Mouse (Mus musculus) liver, embryonic 15.5 days (tissue): Measurements from ENCODE around the gene Pomt1. TPM values are rescaled to one million over a fixed set of nuclear protein-coding genes. Genes with fewer than 3 reads are reported as not detected.
A peak's percentile ranks its signal among the peaks of the same experiment; 100 is the strongest.
"Not testable (repeated sequence)": the region's sequence is repeated elsewhere in the genome, so short reads cannot be mapped to it uniquely, and the experiment has no call there.

Source experiments
- ATAC-seq: fragments of 200-750 bp; cut with Nextera tagmentation; 2 replicates; pipeline ENCODE4 v1.8.0; 2017; ENCODE audit warnings: moderate number of reproducible peaks, mild to moderate bottlenecking, moderate library complexity; ENCODE audit not compliant: insufficient read depth
- H3K27ac ChIP-seq: fragments of 300-500 bp; sonication (generic); replicated peaks from 2 replicates; pipeline ENCODE4 v1.5.1; 2015; ENCODE audit warnings: mild to moderate bottlenecking, inconsistent platforms
- H3K27me3 ChIP-seq: fragments of 300-500 bp; sonication (generic); 2 replicates; pipeline ENCODE4 v1.6.1; 2015; ENCODE audit warnings: mild to moderate bottlenecking, inconsistent platforms
- H3K36me3 ChIP-seq: fragments of 300-500 bp; sonication (generic); replicated peaks from 2 replicates; pipeline ENCODE4 v1.6.1; 2015; ENCODE audit warnings: moderate library complexity, mild to moderate bottlenecking, inconsistent platforms
- H3K4me1 ChIP-seq: fragments of 300-500 bp; sonication (generic); replicated peaks from 2 replicates; pipeline ENCODE4 v1.6.1; 2015; ENCODE audit warnings: inconsistent platforms
- H3K4me2 ChIP-seq: fragments of 300-500 bp; sonication (generic); 2 replicates; pipeline ENCODE4 v1.6.1; 2015; ENCODE audit warnings: moderate library complexity, mild to moderate bottlenecking, inconsistent platforms
- H3K4me3 ChIP-seq: fragments of 300-500 bp; sonication (generic); replicated peaks from 2 replicates; pipeline ENCODE4 v1.5.1; 2015; ENCODE audit warnings: mild to moderate bottlenecking, inconsistent platforms
- H3K9ac ChIP-seq: fragments of 300-500 bp; sonication (generic); 2 replicates; pipeline ENCODE4 v1.6.1; 2015; ENCODE audit warnings: moderate library complexity, mild to moderate bottlenecking, inconsistent platforms
- H3K9me3 ChIP-seq: fragments of 300-500 bp; sonication (generic); replicated peaks from 2 replicates; pipeline ENCODE4 v1.6.1; 2016; ENCODE audit warnings: inconsistent platforms
- WGBS: fragments of 180-500 bp; shearing (Covaris S2); methylation state at CpG from one replicate; pipeline ENCODE4 v1.1.7; 2015; ENCODE audit warnings: mixed read lengths; ENCODE audit not compliant: insufficient replicate concordance; 5-methylcytosine and 5-hydroxymethylcytosine counted together
- polyA plus RNA-seq: library from polyadenylated mRNA; unstranded; fragments of >200 nt; fragmentation: Nextera tagmentation; extraction: Ambion mirVana; gene quantifications from 2 replicates; pipeline ENCODE4 v1.2.1, GENCODE M21; 2015

The Pomt1 gene
- polyA plus RNA-seq, 1 experiment from 2014 or later = 11.9 TPM

- H3K9me3 ChIP-seq = no peaks in the 10 kb centered on the region
- peaks cover 20% of the 10 kb centered on the region; the same call in 1 of the 2 replicates for H3K36me3 ChIP-seq
- peak within 1 kb of the TSS; percentile 89 for H3K4me2 ChIP-seq
- H3K4me1 ChIP-seq = peaks cover 43% of the 10 kb centered on the region
- 0 out of 2 replicates have a peak, but pooled peaks have one; percentile 4 for ATAC-seq
- H3K27ac ChIP-seq = peak within 1 kb of the TSS; percentile 84
- under 1% methylated on average over 23 of the region's 23 CpGs for WGBS
- peak within 1 kb of the TSS; percentile 90 for H3K4me3 ChIP-seq
- peak within 1 kb of the TSS; percentile 90 for H3K9ac ChIP-seq
- no peaks in the 10 kb centered on the region for H3K27me3 ChIP-seq
Measured at GRCm38 (mm10) chr2:32287334-32287840, 51.0 kb downstream of the Pomt1 start, which contains the start of gene Golga2. TSS of gene Golga2 (plus strand) at chr2:32287384.

- peak within 1 kb of the TSS; percentile 90 for H3K4me3 ChIP-seq
- ATAC-seq = peak; percentile 97
- H3K4me1 ChIP-seq = peaks cover 37% of the 10 kb centered on the region
- WGBS = under 1% methylated on average over 41 of the region's 41 CpGs
- H3K9me3 ChIP-seq = no peaks in the 10 kb centered on the region
- H3K27ac ChIP-seq = peak within 1 kb of the TSS; percentile 84
- H3K9ac ChIP-seq = peak within 1 kb of the TSS; percentile 90
- H3K27me3 ChIP-seq = no peaks in the 10 kb centered on the region
- H3K36me3 ChIP-seq = peaks cover 18% of the 10 kb centered on the region; the same call in 1 of the 2 replicates
- H3K4me2 ChIP-seq = peak within 1 kb of the TSS; percentile 89
Measured at GRCm38 (mm10) chr2:32287923-32288367, 51.6 kb downstream of the Pomt1 start, which contains the start of gene Swi5. TSS of gene Swi5 (minus strand) at chr2:32288075.

- 2% methylated on average over 29 of the region's 29 CpGs for WGBS
- peak; percentile 54 for ATAC-seq
- H3K27me3 ChIP-seq = no peaks in the 10 kb centered on the region
- H3K27ac ChIP-seq = peak overlapping the region; percentile 84
- peak overlapping the region; percentile 90 for H3K4me3 ChIP-seq
- peak overlapping the region; percentile 90 for H3K9ac ChIP-seq
- H3K4me1 ChIP-seq = peaks cover 37% of the 10 kb centered on the region
- H3K36me3 ChIP-seq = peaks cover 17% of the 10 kb centered on the region
- H3K9me3 ChIP-seq = no peaks in the 10 kb centered on the region
- H3K4me2 ChIP-seq = peak overlapping the region; percentile 86
Measured at GRCm38 (mm10) chr2:32288371-32288931, 52.1 kb downstream of the Pomt1 start.

DNA sequence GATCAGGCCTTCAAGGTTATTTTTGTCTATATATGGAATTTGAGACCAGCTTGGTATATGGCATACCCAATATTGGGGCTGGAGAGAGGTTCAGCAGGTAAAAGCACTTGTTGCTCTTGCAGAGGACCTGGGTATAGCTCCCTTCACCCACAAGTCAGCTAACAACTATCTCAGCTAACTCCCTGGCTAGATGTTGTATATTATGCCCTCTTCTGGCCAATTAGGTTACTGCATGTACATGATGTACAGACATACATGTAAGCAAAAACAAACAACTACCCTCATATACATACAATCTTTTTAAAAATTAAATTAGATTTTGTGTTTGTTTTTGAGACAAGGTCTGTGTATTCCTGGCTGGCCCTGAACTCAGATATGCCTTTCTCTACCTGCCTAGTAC is 53.2 kb downstream of the Pomt1 start:
- no peaks in the 10 kb centered on the region for H3K27me3 ChIP-seq
- no peak for ATAC-seq
- H3K9me3 ChIP-seq = no peaks in the 10 kb centered on the region
- H3K4me2 ChIP-seq = peak overlapping the region; percentile 86
- 0 out of 2 replicates have a peak overlapping the region, but pooled peaks have one; percentile 90 for H3K9ac ChIP-seq
- peaks cover 22% of the 10 kb centered on the region for H3K36me3 ChIP-seq
- peak overlapping the region; percentile 84 for H3K27ac ChIP-seq
- peaks cover 37% of the 10 kb centered on the region for H3K4me1 ChIP-seq
- H3K4me3 ChIP-seq = peak overlapping the region; percentile 90

- Histone ChIP-seq H3K9ac (no peak overlapping the region), H3K4me2 (no peak overlapping the region), H3K27ac (no peak overlapping the region), H3K27me3 (no peaks in the 10 kb centered on the region), H3K36me3 (peaks cover 43% of the 10 kb centered on the region), H3K4me1 (peaks cover 15% of the 10 kb centered on the region), H3K4me3 (no peak overlapping the region), H3K9me3 (no peaks in the 10 kb centered on the region)
- WGBS = 82% methylated on average over 8 of the region's 8 CpGs
- no peak for ATAC-seq
Measured at GRCm38 (mm10) chr2:32294348-32294747, 58.0 kb downstream of the Pomt1 start.

DNA sequence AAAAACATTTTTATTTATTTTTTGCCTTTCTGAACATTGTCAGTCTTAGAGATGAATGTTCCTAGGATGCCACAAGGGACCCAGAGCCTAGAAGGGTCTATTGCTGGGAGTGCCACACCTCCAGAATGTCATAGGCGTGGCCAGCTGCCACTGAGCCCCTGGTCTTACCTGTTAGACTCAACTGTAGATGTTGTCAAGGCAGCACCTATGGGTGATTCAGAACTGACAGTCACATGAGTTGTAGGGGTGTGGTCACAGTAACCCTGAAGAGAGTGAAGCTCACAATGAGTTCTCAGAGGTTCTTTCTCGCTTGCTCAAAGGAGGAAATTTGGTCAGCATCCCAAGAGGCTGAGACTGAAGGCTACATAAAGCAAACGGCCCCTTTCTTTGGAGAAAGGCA is 58.9 kb downstream of the Pomt1 start:
- Histone ChIP-seq H3K27me3 (no peaks in the 10 kb centered on the region), H3K4me1 (peaks cover 9% of the 10 kb centered on the region; the same call in 1 of the 2 replicates), H3K36me3 (peaks cover 52% of the 10 kb centered on the region), H3K27ac (no peak overlapping the region), H3K4me3 (no peak overlapping the region), H3K9me3 (no peaks in the 10 kb centered on the region), H3K4me2 (no peak overlapping the region), H3K9ac (no peak overlapping the region)
- no peak for ATAC-seq
- 69% methylated on average over 3 of the region's 3 CpGs for WGBS

DNA sequence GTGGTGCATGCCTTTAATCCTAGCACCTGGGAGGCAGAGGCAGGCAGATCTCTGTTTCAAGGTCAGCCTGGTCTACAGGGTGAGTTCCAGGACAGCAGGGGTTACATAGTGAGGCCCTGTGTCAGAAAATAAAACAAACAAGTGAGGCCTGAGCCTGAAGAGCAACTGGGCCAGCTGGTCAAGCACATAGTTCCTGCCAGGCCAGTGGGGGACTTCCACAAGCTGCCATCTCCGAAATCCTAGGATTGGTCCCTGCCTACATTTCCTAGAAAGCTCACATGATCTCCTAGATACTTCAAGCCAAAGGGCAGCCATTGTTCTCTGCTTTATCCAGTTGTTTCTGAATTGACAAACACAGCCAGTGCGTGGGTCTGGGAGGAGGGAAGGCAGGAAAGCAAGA is 59.5 kb downstream of the Pomt1 start:
- not testable (repeated sequence) for H3K27ac ChIP-seq, H3K27me3 ChIP-seq, H3K9ac ChIP-seq, H3K4me3 ChIP-seq, H3K4me1 ChIP-seq, ATAC-seq, H3K9me3 ChIP-seq, H3K4me2 ChIP-seq
- peaks cover 55% of the 10 kb centered on the region for H3K36me3 ChIP-seq
- WGBS = 76% methylated on average over 2 of the region's 2 CpGs

- WGBS = 78% methylated on average over 4 of the region's 4 CpGs
- Histone ChIP-seq H3K27me3 (no peaks in the 10 kb centered on the region), H3K4me1 (no peaks in the 10 kb centered on the region), H3K4me2 (no peak overlapping the region), H3K36me3 (peaks cover 83% of the 10 kb centered on the region), H3K9me3 (no peaks in the 10 kb centered on the region), H3K9ac (no peak overlapping the region), H3K4me3 (no peak overlapping the region), H3K27ac (no peak overlapping the region)
- ATAC-seq = no peak
Measured at GRCm38 (mm10) chr2:32299469-32299868, 63.1 kb downstream of the Pomt1 start.

DNA sequence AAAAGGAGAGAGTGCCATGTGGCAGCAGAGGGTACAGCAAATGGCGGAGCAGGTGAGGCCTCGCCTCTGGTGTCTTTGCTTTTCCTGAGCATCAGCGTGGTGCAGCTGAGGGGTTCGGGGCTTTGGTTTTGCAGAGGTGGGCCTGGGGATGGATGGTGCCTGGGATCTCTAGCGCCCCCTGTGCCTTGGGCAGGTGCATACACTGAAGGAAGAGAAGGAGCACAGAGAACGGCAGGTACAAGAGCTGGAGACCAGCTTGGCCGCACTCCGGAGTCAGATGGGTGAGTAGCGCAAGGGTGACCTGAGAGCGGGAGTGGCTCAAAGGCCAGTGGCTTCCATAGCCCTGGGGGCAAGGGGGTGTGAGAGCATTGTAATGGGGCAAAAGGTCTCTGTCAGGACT is 66.6 kb downstream of the Pomt1 start:
- WGBS = 83% methylated on average over 10 of the region's 10 CpGs
- Histone ChIP-seq H3K36me3 (peaks cover 95% of the 10 kb centered on the region), H3K4me1 (no peaks in the 10 kb centered on the region), H3K4me2 (no peak overlapping the region), H3K27me3 (no peaks in the 10 kb centered on the region), H3K9me3 (no peaks in the 10 kb centered on the region), H3K4me3 (no peak overlapping the region), H3K27ac (no peak overlapping the region), H3K9ac (no peak overlapping the region)
- no peak for ATAC-seq

DNA sequence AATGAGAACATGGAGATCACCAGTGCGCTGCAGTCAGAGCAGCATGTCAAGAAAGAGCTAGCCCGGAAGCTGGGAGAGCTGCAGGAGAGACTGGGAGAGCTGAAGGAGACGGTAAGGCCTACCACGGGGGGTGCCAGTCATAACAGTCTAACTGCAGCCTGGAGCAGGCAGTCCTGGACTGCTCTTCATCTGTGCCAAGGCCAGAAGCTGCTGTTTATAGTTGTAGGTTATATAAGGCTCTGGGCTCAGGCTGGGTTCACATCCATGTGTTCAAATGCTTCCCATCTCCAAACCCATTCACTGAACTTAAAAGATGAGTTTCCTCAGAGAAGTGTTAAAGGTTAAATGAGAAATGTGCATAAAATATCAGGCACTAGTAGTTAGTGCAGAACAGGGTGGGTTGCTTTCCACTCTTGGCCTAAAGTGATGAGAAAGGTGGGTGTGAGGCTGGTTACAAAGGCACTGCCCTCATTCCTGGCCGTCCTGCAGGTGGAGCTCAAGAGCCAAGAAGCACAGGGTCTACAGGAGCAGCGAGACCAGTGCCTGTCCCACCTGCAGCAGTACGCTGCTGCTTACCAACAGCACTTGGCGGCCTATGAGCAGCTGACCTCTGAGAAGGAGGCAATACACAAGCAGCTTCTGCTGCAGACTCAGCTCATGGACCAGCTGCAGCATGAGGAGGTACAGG is 67.9 kb downstream of the Pomt1 start:
- no peaks in the 10 kb centered on the region for H3K27me3 ChIP-seq
- no peak overlapping the region for H3K9ac ChIP-seq
- ATAC-seq = no peak
- H3K36me3 ChIP-seq = peaks cover 82% of the 10 kb centered on the region
- no peak overlapping the region for H3K4me2 ChIP-seq
- no peak overlapping the region for H3K4me3 ChIP-seq
- no peak overlapping the region for H3K27ac ChIP-seq
- H3K4me1 ChIP-seq = no peaks in the 10 kb centered on the region
- 61% methylated on average over 8 of the region's 8 CpGs for WGBS
- no peaks in the 10 kb centered on the region for H3K9me3 ChIP-seq
